Mouse (Mus musculus): ENCODE data around the gene Lrrc29.

Gene Lrrc29

DNA sequence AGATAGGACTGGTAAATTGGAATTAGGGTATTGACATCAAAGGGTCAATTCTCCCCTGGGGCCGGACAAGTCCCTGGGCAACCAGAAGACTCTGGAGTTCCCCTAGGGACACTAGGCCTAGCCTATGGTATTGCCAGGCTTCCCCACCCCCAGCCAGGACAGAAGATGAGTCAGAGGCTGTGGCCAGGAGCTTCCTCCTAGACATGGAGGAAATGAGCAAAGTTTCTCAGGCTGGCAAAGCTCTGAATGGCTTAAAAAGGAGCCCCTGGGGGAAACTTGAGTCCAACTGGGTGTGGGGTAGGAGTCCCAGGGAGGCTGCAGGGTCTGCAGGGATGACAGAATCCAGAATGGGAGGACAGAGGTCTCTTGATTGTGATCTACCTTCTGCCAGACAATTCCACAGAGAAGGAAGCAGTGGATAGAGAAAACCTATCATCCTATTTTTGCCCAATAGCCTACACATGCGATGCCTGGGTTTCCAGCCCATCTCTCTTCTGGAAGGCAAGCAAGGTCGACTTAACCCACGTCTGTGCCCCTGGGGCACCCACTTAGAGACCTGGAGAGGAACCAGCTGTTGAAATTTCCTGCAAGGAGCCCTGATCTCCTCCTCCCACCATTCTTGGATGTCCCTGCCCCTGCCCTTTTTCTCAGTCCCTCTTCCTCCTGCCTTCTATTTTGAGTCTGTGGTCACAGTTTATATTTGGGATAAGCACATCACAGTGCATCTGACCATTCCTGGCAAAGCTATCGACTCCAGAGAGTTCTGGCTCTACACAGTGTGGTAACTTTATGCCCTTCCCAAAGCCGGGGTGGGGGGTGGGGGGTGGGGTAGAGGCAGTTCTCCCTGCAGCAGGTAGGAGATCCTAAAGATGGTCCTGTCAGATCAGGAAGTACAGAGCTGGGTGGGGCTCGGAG lies 19.2 kb upstream of the Lrrc29 start:
- DNase-seq (ENCODE audit: low read depth, low spot score): no peak

DNA sequence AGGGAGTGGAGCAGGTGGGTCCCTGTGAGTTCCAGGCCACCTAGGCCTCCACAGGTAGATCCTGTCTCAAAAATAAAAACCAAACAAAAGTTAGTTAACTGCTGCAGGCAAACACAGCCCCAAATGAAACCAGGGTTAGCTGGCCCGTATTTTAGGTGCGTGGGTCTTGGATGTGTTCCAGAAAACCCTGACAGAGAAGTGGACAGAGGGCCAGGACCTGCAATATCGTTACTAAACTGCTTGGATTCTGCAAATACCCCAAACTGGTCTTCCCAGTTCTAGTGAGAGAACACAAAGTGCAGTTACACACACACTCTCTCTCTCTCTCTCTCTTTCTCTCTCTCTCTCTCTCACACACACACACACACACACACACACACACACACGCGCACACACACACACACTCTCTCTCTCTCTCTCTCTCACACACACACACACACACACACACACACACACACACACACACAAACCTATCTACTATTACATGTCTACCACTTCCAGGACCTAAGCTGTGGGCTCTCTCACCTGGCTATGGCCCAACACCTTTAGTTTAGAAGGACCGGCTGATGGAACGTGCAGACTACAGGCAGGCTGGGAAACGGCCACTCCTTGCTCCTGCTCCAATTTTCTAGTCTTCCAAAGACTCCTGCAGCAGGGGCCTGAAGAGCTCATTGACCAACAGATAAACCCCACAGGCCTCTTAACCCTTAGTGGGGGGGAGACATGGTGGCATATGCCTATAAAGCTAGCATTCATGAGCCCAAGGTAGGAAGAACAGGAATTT lies 17.9 kb upstream of the Lrrc29 start:
- DNase-seq (ENCODE audit: low read depth, low spot score): no peak

DNA sequence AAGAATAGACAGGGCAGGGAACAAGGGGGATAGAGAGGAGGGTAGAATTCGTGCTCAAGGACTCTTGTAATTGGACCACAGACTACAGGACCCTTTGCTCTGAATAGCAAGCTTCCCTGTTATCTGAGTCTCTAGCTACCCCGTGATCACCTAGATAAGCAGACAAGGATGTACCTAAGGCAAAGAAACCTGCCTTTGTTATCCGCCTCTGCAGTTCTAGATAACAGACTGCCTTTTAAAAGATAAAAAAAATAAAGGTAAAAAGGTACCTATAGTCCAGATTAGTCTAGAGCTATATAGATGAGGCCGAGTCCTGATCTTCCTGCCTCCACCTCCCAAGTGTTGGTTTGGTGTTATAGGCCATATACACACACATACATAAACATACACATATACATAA lies 16.7 kb upstream of the Lrrc29 start:
- no peak for DNase-seq (ENCODE audit: low read depth, low spot score)

DNA sequence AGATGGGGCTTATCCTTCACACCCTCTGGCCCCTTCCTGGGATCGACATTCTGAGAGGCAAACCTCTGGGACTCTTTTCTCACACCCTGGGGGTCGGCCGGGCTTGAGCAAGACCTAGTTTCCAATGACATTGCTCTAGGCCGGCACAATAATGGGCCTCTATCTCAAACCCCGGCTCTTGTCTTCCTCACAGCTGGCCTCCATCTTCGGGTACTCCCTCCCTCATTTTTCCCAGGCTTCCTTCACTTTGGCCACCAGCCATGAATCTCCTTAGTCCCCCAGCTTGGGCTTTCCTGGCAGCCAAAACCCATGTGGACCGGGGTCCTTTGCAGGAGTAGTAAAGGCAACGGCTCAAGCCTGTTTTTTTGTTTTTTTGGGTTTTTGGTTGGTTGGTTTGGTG lies 15.3 kb upstream of the Lrrc29 start:
- DNase-seq (ENCODE audit: low read depth, low spot score): no peak

DNA sequence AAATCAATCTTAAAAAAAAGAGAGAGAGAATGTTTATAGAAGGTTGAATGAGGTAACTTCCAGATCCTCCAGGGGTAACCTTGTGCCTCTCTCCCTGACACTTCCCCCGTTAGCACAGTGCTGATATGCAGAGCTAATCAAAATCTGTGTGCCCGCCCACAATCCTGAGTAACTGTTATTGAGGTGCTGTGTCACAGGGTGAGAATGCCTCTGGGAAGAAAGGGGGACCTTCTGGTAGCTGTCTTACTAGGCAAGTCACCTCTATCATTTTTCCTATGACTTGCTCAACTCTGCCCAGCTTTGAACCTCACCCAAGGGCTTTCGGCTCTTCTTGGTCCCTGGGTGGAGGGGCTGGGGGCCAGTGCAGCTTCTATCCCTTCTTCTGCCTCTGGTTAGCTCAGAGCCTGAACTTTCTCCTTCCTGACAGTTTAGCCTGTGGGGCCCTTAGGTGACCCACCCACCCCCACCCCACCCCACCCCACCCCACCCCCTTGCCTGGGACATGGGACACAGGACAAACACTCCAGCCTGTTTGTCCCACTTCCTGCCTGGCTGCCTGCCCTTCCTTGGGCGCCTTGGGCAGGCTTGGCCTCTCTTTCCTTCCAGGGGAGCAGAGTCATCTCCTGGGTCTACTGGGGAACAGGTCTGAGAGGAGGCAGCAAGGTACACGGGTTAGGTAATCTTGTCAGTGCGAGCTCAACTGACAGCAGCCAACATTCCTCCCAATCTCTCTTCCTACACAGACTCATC lies 14.0 kb upstream of the Lrrc29 start:
- DNase-seq (ENCODE audit: low read depth, low spot score): no peak

DNA sequence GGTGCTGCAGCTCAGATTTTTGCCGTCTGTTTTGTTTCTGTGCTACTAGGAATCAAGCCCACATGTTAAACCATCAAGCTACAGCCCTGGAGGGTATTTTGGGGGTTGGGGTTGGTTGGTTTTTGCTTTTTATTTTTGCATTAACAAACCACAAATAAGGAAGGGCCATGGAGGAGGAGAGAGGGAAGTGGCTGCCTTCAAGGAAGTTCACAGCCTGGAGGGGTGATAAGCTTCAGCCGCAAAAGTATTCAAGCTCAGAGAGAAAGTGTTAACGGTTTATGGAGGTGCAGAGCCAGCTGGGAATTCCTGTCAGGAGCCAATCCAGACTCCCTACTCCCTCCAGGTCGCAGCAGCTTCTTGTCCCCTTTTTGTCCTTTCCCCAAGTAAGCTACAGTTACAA lies 12.9 kb upstream of the Lrrc29 start:
- no peak for DNase-seq (ENCODE audit: low read depth, low spot score)

DNA sequence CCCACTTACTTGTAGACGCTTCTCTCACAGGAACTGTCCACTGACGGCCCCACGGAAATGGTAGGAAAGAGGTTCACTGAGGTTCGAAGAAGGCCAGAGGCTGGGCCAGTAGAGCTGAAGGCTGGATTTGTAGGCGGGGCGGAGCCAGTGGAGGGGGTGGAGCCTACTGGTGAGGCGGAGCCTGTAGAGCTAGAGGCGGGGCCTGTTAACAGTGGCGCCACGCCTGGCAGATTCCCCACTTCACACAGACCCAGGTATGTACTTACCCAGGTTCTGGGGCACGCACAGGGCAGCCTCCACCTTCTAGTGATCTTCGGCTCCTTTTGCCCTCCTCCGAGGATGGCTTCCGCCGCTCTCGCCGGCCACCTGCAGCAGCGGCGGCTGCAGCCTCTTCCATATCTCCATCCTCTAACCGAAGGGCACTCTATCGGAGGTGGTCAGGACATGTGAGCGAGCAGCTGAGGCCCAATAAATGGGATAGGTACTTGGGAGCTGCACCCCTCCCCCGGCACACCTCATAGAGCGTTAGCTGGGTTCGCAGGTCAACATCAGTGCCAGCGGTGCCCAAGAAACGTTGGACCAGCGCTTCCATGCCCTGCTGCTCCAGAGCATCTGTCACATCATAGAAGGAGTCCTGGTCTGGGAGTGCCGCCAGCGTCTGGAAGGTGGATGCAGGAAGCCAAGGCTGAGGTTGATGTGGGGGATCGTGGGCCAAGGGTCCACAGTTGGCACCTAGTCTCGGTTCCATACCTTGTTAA lies 10.5 kb upstream of the Lrrc29 start:
- no peak for DNase-seq (ENCODE audit: low read depth, low spot score)

DNA sequence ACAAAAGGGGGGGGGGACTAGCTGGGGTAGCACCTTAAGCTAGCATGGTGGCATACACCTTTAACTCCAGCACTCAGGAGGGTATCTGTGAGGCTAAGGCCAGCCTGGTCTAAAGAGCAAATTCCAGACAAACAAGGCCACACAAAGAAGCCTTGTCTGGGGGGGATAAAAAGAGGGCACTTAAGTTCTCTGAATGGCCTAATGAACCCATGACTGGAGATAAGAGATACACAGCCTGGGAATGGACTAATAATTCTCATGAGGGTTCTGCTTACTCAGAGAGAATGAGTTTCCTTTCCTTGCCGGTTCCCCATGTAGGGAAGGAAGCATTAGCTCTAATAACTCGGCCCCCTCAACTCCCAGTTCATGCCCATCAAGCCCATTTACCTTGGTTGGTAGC lies 6.4 kb upstream of the Lrrc29 start:
- DNase-seq (ENCODE audit: low read depth, low spot score): no peak

DNA sequence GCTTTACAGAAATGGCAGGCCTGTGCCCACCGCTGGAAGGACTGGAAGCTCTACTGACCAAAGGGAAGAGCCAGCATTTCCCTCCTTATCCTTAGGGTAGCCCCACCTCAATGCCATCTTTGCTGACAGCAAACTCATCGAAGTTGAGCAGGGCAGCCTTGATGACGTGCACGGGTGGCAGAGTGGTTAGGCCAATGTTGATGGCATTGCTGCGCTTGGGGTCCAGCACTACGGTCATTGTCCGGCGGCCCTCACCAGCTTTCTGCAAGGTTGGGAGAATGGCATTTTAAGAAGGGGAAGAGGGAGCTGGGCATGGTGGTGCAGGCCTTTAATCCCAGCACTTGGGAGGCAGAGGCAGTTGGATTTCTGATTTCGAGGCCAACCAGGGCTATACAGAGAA lies 5.9 kb upstream of the Lrrc29 start:
- DNase-seq (ENCODE audit: low read depth, low spot score): no peak

DNA sequence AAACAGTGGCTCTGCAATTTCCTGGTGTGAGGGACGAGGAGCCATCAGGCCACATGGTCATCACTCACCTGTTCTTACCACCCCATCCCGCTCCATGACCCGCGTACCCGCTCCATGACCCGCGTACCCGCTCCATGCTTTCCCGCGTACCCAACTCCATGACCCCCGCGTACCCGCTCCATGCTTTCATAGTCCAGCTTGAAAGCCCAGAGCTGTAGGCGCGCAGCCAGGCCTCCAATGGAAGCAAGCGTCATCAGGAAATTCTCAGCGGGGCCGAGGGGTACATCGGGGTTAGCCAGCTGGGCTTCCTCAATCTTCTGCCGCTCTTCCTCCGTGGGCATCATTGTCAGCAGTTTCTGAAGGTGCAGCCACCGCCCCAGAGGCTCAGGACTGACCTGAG lies 5.4 kb upstream of the Lrrc29 start:
- DNase-seq (ENCODE audit: low read depth, low spot score): no peak

DNA sequence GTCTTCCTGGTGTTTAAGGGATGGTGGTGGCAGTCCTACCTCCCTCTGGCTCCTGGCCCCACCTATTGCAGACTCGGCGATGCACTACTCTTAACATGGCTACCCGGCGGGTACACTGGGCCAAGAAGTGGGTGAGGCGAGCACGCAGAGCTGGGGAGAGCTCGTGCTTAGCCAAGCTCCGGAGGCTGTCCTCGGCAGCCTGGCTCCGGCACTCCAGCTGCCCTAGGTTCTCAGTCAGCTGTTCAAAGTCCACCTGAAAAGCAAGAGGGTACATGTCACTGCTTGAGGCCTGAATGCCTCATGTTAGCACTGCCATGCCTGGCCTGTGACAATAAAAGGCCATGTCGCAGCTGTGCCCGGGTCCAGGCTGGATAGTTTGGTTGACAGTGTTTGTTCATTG lies 4.2 kb upstream of the Lrrc29 start:
- no peak for DNase-seq (ENCODE audit: low read depth, low spot score)

DNA sequence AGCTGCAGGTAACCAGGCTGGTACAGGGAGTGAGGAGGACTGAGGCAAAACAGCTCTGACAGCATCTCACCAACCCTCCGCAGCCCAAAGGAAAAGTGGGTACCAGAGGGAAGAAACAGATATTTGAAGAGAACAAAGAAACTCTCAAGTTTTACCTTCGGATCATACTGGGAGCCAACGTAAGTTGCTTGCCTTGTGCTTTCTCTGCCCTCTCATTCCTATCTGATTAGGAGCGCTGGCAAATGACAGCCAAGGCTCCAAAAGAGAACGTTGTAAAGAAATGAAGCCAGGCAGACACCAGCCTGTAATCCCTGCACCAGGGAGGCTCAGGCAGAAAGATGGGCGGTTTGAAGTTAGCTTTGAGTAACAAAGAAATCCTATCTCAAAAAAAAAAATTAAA lies 890 bp upstream of the Lrrc29 start:
- no peak for DNase-seq (ENCODE audit: low read depth, low spot score)

DNA sequence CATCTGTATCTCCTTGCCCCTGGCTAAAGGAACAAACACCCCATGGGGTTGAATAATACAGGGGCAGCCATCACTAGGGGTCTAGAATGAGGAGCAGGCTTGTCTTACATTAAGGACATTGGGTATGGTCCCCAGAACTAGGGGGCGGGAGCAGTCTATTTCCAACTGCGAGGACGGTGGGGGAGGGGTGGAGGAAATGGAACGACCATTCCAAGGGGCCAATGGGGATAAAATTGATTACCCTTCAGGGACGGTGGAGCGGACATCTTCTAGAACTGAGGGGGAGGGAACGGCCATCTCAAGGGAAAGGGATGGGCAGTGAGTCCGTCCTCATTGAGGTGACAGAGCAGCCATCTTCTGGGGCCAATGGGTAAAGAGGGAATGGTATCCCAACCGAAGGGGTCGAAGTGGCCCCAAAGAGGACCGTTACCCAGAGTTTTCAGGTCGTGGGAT lies 411 bp downstream of the Lrrc29 start:
- DNase-seq (ENCODE audit: low read depth, low spot score): no peak

DNA sequence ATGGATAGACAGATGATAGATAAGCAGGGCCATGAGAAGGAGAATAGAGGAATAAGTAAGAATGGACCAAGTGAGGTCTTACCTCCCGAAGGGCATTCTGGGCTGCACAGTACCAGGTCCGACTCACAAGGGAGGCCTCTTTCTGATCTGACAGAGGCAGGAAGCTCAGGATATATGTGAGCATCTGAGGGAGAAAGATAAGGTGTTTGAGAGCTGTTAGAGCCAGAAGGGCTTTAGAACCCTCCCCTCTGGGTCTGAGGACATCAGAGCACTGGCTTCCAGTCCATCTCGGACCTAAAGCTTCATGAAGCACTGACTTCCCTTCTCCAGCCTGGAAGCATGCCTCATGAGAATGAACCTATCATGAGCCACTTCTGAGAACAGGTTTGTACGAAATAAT lies 2.9 kb downstream of the Lrrc29 start:
- no peak for DNase-seq (ENCODE audit: low read depth, low spot score)

DNA sequence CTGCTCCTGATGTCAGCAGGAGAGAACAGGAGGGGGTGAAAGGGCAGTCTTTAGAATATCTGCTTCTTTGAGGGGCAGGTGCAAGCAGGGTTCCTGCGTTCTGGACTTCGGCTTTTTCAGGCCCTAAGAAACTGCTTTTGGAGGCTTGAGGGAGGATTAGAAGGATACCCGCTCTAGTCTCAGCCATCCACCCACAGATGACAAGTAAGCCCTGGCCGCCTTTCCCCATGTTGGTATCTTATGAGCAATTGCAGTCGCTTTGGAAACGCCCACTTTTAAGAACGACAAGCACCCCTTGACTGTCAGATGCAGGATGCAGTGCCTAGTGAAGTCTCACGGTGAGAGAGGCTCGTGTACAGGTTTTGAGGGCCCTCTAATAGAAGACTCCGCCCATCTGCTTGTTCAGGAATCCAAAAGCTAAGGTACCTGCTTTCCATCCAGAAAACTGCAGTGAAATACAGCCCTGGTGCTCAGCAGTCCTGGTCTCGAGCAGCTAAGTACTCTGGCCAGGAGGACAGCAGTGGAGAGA lies 7.4 kb downstream of the Lrrc29 start:
- DNase-seq (ENCODE audit: low read depth, low spot score): no peak

DNA sequence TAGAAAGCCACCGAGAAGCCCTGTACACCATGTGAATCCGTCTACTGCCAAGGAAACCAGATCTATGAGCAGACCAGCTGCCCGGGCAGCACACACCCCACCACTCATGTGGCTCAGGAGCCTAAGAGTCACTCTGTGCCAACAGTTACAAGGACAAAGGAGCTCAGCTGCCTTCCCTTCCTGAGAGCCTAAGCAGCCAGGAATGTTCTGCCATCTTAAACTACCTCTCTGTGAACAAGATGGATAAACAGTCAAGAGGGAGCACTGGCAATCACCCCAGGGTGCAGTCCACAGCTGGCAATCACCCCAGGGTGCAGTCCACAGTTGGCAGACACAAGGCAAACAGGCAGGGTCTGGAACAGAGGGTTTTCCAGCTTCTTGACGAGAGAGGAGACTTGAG lies 8.1 kb downstream of the Lrrc29 start:
- DNase-seq (ENCODE audit: low read depth, low spot score): no peak

DNA sequence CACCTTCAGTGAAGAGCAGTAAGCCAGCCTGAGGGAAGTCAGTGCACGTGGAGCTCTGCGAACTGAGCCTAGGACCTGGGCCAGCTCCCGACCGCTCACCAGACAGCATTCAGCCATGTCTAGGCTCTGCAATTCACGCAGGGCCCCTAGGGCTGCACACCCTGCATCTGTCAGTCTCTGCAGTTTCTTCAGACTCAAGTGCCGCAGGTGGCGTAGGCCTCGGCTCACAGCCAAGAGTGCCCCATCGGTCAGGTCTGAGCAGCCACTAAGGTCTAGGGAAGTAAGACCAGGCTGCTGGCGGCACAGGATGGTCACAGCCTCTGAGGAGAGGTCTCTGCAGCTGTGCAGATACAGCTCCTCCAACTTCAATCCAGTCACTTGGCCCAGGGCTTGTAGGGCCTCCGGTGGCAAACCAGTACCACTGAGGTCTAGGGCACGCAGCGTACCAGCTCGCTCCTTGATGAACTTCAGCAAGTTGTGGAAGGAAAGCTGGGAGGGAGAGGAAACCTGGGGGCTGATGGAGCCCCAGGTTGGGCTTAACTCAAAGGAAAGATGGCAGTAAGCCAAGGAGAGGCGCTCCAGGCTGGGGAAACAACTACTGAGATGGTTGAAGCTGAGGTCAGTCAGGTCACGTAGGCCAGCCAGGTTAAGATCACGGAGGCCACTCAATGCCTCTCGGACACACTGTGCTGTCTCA lies 10.9 kb downstream of the Lrrc29 start:
- no peak for DNase-seq (ENCODE audit: low read depth, low spot score)

DNA sequence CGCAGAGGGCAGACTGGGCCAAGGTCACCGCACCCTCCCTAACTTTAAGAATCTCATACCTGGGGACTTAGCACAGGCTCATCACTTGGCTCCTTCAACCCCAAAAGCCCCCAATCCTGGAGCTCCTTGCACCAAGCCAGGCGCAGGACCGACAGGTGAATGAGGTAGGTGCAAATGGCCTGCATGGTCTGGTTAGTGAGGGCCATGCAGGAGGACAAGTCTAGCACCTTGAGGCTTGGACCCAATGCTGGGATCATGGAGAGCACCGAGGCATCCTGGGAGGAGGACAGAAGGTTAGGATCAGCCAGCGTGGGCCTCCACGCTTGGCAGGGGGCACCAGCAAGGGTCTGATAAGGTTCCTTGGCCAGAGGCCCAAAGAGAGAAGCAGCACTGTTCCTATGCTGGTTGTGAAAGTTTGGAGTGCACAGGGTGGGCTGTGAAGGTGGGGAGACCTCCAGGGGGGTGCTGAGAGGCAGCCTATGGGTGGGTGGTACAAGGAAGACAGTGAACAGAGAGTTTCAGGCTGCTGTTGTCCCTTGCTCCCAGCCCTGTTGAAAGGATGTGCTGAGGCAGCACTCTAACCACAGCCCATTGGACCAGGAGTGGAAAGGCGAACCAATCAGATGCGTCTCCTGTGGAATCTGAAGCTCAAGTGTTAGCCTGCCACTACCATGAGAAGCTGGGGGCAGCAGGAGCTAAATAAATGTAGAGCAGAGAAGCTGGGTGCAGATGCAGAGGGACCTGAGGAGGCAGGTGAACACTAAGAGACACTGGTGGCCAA lies 12.3 kb downstream of the Lrrc29 start:
- no peak for DNase-seq (ENCODE audit: low read depth, low spot score)

DNA sequence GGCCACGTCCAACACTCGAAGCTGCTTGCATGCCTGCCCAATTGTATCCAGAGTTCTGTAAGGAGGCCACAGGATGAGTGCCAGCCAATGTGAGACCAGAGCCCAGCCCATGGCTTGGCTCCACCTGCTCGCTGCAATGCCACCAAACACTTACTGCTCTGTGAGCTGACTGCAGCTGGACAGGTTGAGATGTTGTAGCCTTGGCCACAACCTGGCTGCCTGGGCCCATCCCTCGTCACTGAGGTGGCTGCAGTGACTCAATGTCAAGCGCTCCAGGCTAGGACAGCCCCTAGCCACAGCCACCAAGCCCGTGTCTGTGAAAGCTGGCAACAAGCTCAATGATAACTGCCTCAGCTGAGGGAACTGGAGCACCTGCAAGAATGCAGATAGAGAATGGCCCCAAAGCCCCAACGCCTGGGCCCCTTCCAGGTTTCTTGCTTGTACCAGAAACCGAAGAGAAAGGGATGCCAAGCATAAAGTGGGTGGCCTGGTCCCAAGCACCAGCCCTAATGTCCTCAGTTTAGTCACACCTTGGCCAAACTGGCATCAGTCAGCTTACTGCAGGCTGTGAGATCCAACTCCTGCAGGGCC lies 13.1 kb downstream of the Lrrc29 start:
- DNase-seq (ENCODE audit: low read depth, low spot score): no peak

Measured in brain, embryonic 18.5 days (tissue).